Mouse (Mus musculus) hindbrain, embryonic 12.5 days (tissue): ENCODE data around the gene Borcs6. TPM values are rescaled to one million over a fixed set of nuclear protein-coding genes. Genes with fewer than 3 reads are reported as not detected.

ENCODE experiments used
- ATAC-seq: fragments of 200-750 bp; cut with Nextera tagmentation; 2 replicates; pipeline ENCODE4 v1.8.0; 2017; ENCODE audit warnings: moderate TSS enrichment; ENCODE audit not compliant: low FRiP score
- H3K27ac ChIP-seq: fragments of 300-500 bp; sonication (generic); 2 replicates; pipeline ENCODE4 v1.5.1; 2016; ENCODE audit warnings: mild to moderate bottlenecking
- H3K27me3 ChIP-seq: fragments of 300-500 bp; sonication (generic); 2 replicates; pipeline ENCODE4 v1.6.1; 2016; ENCODE audit warnings: mild to moderate bottlenecking
- H3K36me3 ChIP-seq: fragments of 300-500 bp; sonication (generic); 2 replicates; pipeline ENCODE4 v1.6.1; 2016; ENCODE audit warnings: mild to moderate bottlenecking
- H3K4me1 ChIP-seq: fragments of 300-500 bp; sonication (generic); 2 replicates; pipeline ENCODE4 v1.6.1; 2016
- H3K4me2 ChIP-seq: fragments of 300-500 bp; sonication (generic); replicated peaks from 2 replicates; pipeline ENCODE4 v1.6.1; 2016; ENCODE audit warnings: mild to moderate bottlenecking
- H3K4me3 ChIP-seq: fragments of 300-500 bp; sonication (generic); 2 replicates; pipeline ENCODE4 v1.5.1; 2016; ENCODE audit warnings: mild to moderate bottlenecking
- H3K9ac ChIP-seq: fragments of 300-500 bp; sonication (generic); 2 replicates; pipeline ENCODE4 v1.6.1; 2016; ENCODE audit warnings: mild to moderate bottlenecking, moderate library complexity
- H3K9me3 ChIP-seq: fragments of 300-500 bp; sonication (generic); replicated peaks from 2 replicates; pipeline ENCODE4 v1.6.1; 2016; ENCODE audit warnings: mild to moderate bottlenecking
- WGBS: fragments of 180-500 bp; shearing (Covaris S2); methylation state at CpG from one replicate; pipeline ENCODE4 v1.1.7; 2016; 5-methylcytosine and 5-hydroxymethylcytosine counted together
- polyA plus RNA-seq: library from polyadenylated mRNA; unstranded; fragments of >200 nt; fragmentation: Nextera tagmentation; extraction: Ambion mirVana; gene quantifications from 2 replicates; pipeline ENCODE4 v1.2.1, GENCODE M21; 2016

Borcs6 gene
- polyA plus RNA-seq, 1 experiment from 2014 or later: 16.6 TPM

DNA sequence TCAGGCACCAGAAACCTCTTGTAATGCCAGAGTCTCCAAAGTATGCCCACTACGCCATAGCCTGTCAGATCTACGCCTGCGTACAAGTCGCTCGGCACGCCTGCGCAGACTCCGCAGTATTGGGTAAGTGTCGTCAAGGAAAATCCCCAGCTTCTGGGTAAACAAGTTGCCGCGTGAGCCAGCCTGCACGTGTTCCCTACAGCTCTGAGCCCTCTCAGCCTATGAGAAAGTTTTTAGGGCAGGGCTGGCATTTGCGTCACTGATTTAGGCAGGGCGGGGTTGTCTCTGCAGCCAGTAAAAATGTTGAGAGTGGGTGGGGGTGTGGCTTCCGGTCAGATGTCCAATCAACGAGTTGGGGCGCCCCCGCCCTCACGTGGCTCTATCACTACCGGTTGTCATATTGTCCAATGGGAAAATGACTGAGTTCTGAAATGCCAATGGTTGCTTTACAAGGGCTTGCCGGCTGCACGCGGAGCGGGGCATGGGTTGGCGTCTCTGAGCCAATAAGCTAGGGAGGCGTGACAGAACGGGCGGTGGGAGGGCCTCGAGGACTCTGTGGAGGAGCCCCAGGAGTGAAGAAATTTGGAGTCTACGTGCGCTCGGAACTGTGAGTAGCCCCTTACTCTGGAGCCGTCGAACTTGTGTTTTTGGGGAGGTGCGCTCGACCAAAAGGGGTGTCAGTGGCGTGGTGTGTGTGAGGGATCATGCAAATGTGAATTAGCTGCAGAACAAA, 35.3 kb downstream of the Borcs6 start, which contains the start of gene Per1:
TSS of gene Per1 (plus strand) at position 521 of the 733 bp plus-strand sequence.
- Histone ChIP-seq H3K9me3 (no peaks in the 10 kb centered on the region), H3K27ac (peak within 1 kb of the TSS; percentile 70)
- WGBS: under 1% methylated on average over 37 of the region's 37 CpGs

DNA sequence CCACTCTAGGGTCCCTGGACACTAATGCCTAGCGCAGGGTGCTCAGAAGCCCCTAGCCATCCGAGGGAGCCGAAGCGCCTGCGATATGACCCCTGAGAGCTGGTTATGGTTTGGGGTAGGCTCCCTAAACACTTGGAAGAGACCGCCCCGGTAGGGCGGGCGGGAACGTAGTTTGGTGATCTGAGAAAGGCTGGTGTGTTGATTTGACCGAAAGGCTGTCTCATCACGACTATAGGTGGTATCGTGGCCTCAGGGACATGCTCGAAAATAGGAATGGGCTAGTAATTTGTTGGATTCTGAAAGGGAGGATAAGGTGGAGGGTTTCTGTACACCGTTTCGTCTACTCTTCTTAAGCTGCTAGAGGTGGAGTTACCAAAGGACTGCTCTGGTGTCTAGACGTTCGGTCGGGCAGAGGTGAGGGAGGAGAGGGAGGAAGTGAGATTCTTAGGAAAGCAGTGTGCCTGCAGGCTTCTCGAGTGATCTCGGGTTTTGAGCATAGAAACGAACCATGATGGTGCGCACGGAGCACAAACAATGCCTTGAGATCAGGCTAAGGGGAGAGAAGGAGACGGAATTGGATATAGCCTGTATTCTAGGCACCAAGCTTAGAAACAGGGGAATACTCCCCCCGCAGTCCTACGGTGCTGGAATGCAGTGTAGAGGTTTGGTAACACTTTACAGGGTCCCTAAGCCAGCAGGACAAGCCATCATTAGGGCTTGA, 36.2 kb downstream of the Borcs6 start:
- H3K9me3 ChIP-seq: no peaks in the 10 kb centered on the region
- H3K4me1 ChIP-seq: peaks cover 63% of the 10 kb centered on the region
- peak overlapping the region; percentile 93 for H3K4me2 ChIP-seq
- H3K27ac ChIP-seq: peak overlapping the region; percentile 70
- 3% methylated on average over 27 of the region's 27 CpGs for WGBS
- H3K36me3 ChIP-seq: peaks cover 20% of the 10 kb centered on the region; the same call in 1 of the 2 replicates
- no peaks in the 10 kb centered on the region for H3K27me3 ChIP-seq
- ATAC-seq: no peak
- H3K9ac ChIP-seq: peak overlapping the region; percentile 60
- peak overlapping the region; percentile 46 for H3K4me3 ChIP-seq

More for the DNA sequence above, 35.3 kb downstream of the Borcs6 start, which contains the start of gene Per1:
- Histone ChIP-seq H3K4me2 (peak within 1 kb of the TSS; percentile 93), H3K27me3 (no peaks in the 10 kb centered on the region), H3K36me3 (peaks cover 24% of the 10 kb centered on the region; the same call in 1 of the 2 replicates), H3K9ac (peak within 1 kb of the TSS; percentile 60), H3K4me3 (peak within 1 kb of the TSS; percentile 46), H3K4me1 (peaks cover 64% of the 10 kb centered on the region)
- peak; percentile 92 for ATAC-seq

DNA sequence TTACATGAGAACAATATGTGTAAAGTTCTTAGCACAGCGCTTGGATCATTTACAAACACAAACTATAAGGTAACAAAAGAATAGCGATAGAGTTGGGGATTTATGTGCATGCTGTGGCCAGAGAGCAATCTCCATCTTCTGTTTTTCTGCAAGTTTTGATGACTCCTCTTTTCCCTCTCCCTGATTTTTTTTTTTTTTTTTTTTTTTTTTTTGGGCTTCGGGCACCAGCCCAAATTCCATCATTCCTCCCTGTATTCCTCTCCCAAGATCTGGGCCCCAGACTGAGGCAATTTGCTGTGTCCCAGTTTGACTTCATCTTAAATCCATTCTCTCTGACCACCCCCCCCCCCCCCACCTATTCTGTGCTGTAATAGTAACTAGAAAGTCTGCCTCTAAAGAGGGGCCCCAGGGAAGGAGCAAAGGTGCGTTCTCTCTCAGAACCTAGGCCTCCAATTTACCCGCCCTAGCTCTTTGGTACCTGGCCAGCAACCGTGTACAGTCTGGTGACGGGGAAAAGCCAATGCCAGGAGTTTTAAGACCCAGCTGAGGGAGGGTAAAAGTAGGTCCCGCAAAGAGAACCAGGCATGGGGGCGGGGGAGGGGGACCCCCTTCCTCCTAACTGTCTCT, 37.0 kb downstream of the Borcs6 start:
- no peaks in the 10 kb centered on the region for H3K9me3 ChIP-seq
- ATAC-seq: no peak
- H3K4me1 ChIP-seq: peaks cover 60% of the 10 kb centered on the region
- peak overlapping the region; percentile 46 for H3K4me3 ChIP-seq
- H3K36me3 ChIP-seq: peaks cover 22% of the 10 kb centered on the region
- H3K27ac ChIP-seq: peak overlapping the region; percentile 82
- H3K4me2 ChIP-seq: peak overlapping the region; percentile 93
- no peaks in the 10 kb centered on the region for H3K27me3 ChIP-seq
- H3K9ac ChIP-seq: peak overlapping the region; percentile 63
- 12% methylated on average over 9 of the region's 9 CpGs for WGBS

DNA sequence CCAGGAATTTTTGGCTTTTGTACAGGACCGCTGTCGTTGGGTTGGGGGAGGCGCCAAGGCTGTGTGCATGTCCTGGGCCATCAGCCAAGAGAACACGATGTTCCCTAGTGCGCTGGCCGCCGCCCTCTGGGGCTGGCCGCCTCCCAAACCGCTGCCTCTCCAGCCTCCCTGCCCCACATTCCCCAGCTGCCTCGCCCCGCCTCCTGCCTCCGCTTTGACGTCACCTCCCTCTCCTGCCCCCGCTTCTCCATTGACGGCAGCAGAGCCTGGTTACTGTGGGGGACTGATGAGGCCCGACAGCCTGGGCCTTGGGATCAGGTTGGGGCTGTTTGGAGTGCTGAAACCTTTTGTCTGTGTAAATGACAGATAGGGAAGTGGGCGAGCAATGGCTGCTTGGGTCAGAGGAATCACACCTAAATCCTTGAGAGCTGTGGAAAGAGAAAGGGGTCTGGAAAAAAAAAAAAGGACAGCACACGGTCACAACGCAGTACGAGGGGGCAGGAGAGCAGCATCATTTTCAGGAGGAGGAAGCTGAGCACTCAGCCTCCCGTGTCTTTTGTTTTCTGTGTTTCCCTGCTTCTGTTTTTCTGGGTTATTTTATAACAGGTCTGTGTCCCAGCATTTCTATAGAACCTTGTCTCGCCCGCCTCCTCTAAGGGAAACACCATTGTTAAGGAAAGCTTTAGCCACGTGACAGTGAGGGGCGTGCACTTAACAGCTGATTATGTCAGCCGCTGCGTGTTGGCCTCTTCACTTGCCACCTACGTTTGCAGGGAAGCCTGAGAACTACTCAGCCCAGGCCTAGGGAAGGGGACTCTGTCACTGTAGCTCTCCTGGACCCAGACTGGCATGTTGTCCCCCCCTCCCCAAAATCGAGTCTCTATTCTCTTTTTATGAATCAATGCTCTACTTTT, 37.7 kb downstream of the Borcs6 start:
- 3% methylated on average over 29 of the region's 29 CpGs for WGBS

DNA sequence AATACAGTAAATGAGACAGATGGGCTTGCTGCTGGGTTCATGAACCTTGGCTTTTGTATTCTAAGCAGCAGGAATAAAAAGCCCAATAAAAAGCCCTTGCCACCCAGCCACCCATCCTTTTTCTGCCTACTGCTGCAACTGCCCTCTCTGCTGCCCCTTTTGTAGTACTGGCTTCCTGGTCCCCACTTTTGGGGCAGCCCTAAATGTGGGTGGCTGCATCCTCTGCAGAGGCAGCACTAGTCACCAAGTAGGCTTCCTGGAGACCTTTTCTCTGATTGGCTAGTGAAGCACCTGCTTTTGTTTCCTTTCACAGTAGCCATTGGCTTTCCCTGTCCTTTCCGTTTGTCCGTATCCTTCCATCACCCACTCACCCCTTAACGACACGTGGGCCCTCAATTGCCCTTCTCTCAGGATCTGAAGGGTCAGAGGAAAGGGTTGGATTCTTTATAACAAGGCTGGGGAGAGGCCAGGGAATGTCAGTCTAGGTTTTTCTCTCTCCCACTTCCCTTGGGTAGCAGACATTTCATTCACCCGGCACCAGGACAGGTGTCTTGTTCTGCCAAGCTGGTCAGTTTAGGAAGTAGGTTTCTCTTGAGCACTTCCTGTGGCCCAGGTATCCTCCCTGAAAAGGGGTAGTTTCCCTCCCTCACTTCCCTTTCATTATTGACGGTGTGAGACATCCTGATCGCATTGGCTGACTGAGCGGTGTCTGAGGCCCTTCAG, 38.7 kb downstream of the Borcs6 start:
- Histone ChIP-seq H3K4me1 (peaks cover 58% of the 10 kb centered on the region), H3K27ac (peak overlapping the region; percentile 82), H3K4me3 (peak overlapping the region; percentile 51), H3K27me3 (no peaks in the 10 kb centered on the region), H3K9me3 (no peaks in the 10 kb centered on the region), H3K4me2 (peak overlapping the region; percentile 93), H3K9ac (0 out of 2 replicates have a peak overlapping the region, but pooled peaks have one; percentile 76), H3K36me3 (peaks cover 27% of the 10 kb centered on the region)
- WGBS: 21% methylated on average over 8 of the region's 8 CpGs
- ATAC-seq: no peak

More for the DNA sequence above, 37.7 kb downstream of the Borcs6 start:
- Histone ChIP-seq H3K9me3 (no peaks in the 10 kb centered on the region), H3K36me3 (peaks cover 23% of the 10 kb centered on the region), H3K4me2 (peak overlapping the region; percentile 93), H3K27me3 (no peaks in the 10 kb centered on the region), H3K4me1 (peaks cover 58% of the 10 kb centered on the region), H3K9ac (peak overlapping the region; percentile 63), H3K4me3 (peak overlapping the region; percentile 23), H3K27ac (peak overlapping the region; percentile 82)
- no peak for ATAC-seq

DNA sequence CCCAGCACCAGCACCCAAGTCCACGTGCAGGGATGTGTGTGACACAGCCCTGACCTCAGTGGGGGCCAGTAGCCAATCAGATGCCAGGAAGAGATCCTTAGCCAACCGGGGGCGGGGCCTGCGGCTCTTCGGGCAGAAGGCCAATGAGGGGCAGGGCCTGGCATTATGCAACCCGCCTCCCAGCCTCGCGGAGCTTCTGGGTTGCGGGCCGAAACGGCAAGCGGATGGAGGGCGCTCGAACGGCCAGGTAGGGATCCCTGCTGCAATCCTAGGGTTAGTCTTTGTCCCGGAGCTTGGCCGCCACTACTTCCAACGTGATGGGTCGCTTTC, 39.2 kb downstream of the Borcs6 start:
- Histone ChIP-seq H3K27me3 (no peaks in the 10 kb centered on the region), H3K4me3 (peak overlapping the region; percentile 51), H3K27ac (peak overlapping the region; percentile 82), H3K9me3 (no peaks in the 10 kb centered on the region), H3K4me1 (peaks cover 58% of the 10 kb centered on the region), H3K4me2 (peak overlapping the region; percentile 93), H3K36me3 (peaks cover 32% of the 10 kb centered on the region), H3K9ac (peak overlapping the region; percentile 76)
- peak; percentile 20 for ATAC-seq
- WGBS: under 1% methylated on average over 19 of the region's 19 CpGs

DNA sequence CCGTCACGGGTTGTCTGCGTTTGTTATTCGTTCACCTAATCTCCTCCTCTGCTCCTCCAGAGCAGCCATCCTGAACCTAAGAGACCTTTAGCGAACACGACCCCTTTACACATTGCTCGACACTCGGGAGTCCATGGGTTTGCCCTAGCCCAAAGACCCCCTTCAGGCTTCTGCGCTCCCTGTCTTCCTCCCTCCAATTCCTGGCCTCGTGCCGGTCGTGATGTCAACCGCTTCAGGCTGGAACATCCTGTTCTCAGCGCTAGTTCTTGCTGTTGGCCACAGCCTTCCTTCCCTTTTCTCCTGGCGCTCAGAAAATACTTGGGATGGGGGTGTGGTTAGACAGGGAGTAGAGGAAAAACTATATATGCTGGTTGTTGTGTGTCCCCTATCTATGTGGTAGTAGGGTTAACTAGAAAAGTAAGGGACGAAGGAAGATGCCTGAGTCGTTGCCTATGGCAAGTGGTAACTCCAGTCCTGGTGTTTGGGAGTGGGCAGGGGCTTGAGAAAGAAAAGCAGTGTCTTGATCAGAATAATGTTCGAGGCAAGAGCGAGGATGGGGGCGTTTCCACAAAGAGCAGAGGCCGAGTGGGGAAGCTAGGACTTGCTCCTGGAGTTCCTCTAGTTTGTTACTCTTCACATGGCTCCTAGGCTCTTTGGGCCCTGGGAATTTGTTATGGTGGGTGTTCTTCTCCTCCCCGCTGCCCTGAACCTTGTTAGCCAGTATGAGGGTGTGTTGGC, 39.8 kb downstream of the Borcs6 start:
- peaks cover 56% of the 10 kb centered on the region for H3K4me1 ChIP-seq
- ATAC-seq: no peak
- H3K9me3 ChIP-seq: no peaks in the 10 kb centered on the region
- 1% methylated on average over 22 of the region's 22 CpGs for WGBS
- peak overlapping the region; percentile 76 for H3K9ac ChIP-seq
- H3K27ac ChIP-seq: peak overlapping the region; percentile 82
- no peaks in the 10 kb centered on the region for H3K27me3 ChIP-seq
- H3K36me3 ChIP-seq: peaks cover 38% of the 10 kb centered on the region
- peak overlapping the region; percentile 51 for H3K4me3 ChIP-seq
- peak overlapping the region; percentile 93 for H3K4me2 ChIP-seq

DNA sequence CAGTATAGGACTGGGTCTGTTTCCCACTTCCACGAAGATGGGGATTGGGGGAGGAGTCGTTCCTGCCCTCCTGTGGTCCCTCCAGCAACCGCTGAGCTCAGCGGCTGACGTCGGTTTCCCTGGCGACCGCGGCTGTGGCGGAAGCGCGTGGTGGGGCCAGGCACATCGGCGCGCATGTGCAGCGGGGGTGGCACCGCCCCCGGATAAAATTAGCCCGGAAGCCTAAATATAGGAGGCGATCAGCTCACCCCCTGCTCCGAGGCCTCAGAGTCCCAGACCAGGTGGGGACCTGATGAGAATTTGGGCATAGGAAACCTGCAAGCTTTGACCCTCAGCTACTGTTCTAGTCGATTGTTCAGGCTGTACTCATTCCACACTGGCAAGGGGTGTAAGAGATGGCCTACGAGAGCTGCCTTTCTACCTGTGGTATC, 40.4 kb downstream of the Borcs6 start:
- Histone ChIP-seq H3K27me3 (no peaks in the 10 kb centered on the region), H3K4me2 (peak overlapping the region; percentile 93), H3K36me3 (peaks cover 44% of the 10 kb centered on the region), H3K4me1 (peaks cover 53% of the 10 kb centered on the region), H3K9me3 (no peaks in the 10 kb centered on the region), H3K27ac (peak overlapping the region; percentile 82), H3K4me3 (peak overlapping the region; percentile 51), H3K9ac (peak overlapping the region; percentile 76)
- WGBS: under 1% methylated on average over 23 of the region's 23 CpGs
- ATAC-seq: peak; percentile 24; the same call in 1 of the 2 replicates

DNA sequence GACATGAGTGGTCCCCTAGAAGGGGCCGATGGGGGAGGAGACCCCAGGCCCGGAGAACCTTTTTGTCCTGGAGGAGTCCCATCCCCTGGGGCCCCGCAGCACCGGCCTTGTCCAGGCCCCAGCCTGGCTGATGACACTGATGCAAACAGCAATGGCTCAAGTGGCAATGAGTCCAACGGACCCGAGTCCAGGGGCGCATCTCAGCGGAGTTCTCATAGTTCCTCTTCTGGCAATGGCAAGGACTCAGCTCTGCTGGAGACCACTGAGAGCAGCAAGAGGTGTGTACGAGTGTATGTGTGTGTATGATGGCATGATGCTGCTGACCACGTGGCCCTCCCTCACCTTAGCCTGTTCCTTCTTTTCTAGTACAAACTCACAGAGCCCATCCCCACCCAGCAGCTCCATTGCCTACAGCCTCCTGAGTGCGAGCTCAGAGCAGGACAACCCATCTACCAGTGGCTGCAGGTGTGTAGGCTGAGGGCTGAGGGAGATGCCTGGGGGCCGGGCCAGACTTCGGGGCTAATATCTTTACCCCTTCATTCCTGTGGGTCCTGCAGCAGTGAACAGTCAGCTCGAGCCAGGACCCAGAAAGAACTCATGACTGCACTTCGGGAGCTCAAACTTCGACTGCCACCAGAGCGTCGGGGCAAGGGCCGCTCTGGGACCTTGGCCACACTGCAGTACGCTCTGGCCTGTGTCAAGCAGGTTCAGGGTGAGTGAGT, 41.3 kb downstream of the Borcs6 start:
- Histone ChIP-seq H3K4me1 (peaks cover 47% of the 10 kb centered on the region), H3K27ac (peak overlapping the region; percentile 82; the same call in 1 of the 2 replicates)

More for the DNA sequence above, 41.3 kb downstream of the Borcs6 start:
- Histone ChIP-seq H3K4me2 (peak overlapping the region; percentile 93), H3K9ac (peak overlapping the region; percentile 76), H3K4me3 (peak overlapping the region; percentile 51), H3K9me3 (no peaks in the 10 kb centered on the region), H3K27me3 (no peaks in the 10 kb centered on the region), H3K36me3 (peaks cover 53% of the 10 kb centered on the region)
- WGBS: 92% methylated on average over 20 of the region's 20 CpGs
- no peak for ATAC-seq
